Mouse (Mus musculus) megakaryocyte, embryonic 14.5 days (primary cell): ENCODE measurements around the gene Pik3c2a. TPM values are rescaled to one million over a fixed set of nuclear protein-coding genes. Genes with fewer than 3 reads are reported as not detected.

Experiments
- H3K27me3 ChIP-seq: replicated peaks from 2 replicates; pipeline ENCODE3; 2012; ENCODE audit warnings: inconsistent platforms
- H3K36me3 ChIP-seq: replicated peaks from 2 replicates; pipeline ENCODE3; 2012; ENCODE audit warnings: low read length, inconsistent platforms, mixed read lengths
- H3K4me1 ChIP-seq: 2 replicates; pipeline ENCODE4 v1.6.1; 2012; ENCODE audit warnings: inconsistent platforms
- H3K4me3 ChIP-seq: replicated peaks from 2 replicates; pipeline ENCODE3; 2012; ENCODE audit warnings: moderate library complexity, mild to moderate bottlenecking, inconsistent platforms
- H3K9me3 ChIP-seq: 2 replicates; pipeline ENCODE4 v1.6.1; 2012; ENCODE audit warnings: inconsistent platforms
- FLI1 ChIP-seq: IDR thresholded peaks from 2 replicates; pipeline ENCODE4 v1.6.1; 2012; ENCODE audit warnings: low read length, inconsistent platforms, mixed read lengths
- GATA1 ChIP-seq: IDR thresholded peaks from 3 replicates; pipeline ENCODE4 v1.6.1; 2012; ENCODE audit warnings: mixed read lengths, low read length, inconsistent platforms, borderline replicate concordance
- polyA plus RNA-seq: library from polyadenylated mRNA; stranded (reverse); fragments of >175 nt; gene quantifications from 2 replicates; pipeline ENCODE4 v1.2.3, GENCODE M21; 2012; ENCODE audit warnings: low replicate concordance; ENCODE audit not compliant: insufficient read depth

Gene Pik3c2a
- polyA plus RNA-seq = not detected in 2 replicates

GRCm38 (mm10) chr7:116443004-116443696 is at the start of gene Pik3c2a:
Pik3c2a (minus strand) TSS chr7:116443449.
- no peak for TF ChIP-seq GATA1
- no peak for TF ChIP-seq FLI1
- no peaks in the 10 kb centered on the region for H3K36me3 ChIP-seq
- peaks cover 61% of the 10 kb centered on the region for H3K27me3 ChIP-seq
- peaks cover 13% of the 10 kb centered on the region for H3K9me3 ChIP-seq
- H3K4me1 ChIP-seq = peaks cover 22% of the 10 kb centered on the region
- H3K4me3 ChIP-seq = peak within 1 kb of the TSS; percentile 93

- peaks cover 24% of the 10 kb centered on the region for H3K27me3 ChIP-seq
- TF ChIP-seq GATA1 (no peak), FLI1 (no peak)
- no peak overlapping the region for H3K4me3 ChIP-seq
- H3K4me1 ChIP-seq = peaks cover 18% of the 10 kb centered on the region
- H3K36me3 ChIP-seq = no peaks in the 10 kb centered on the region
- peaks cover 31% of the 10 kb centered on the region for H3K9me3 ChIP-seq
Measured at GRCm38 (mm10) chr7:116491113-116491512, 47.9 kb upstream of the Pik3c2a start.

- Histone ChIP-seq H3K9me3 (peaks cover 14% of the 10 kb centered on the region), H3K4me3 (no peak overlapping the region), H3K36me3 (no peaks in the 10 kb centered on the region), H3K27me3 (peaks cover 60% of the 10 kb centered on the region), H3K4me1 (peaks cover 16% of the 10 kb centered on the region)
- TF ChIP-seq GATA1 = no peak
Measured at GRCm38 (mm10) chr7:116485062-116485601, 41.9 kb upstream of the Pik3c2a start.

- peaks cover 17% of the 10 kb centered on the region for H3K9me3 ChIP-seq
- H3K36me3 ChIP-seq = no peaks in the 10 kb centered on the region
- peaks cover 68% of the 10 kb centered on the region for H3K27me3 ChIP-seq
- peak overlapping the region; percentile 34 for H3K4me3 ChIP-seq
- H3K4me1 ChIP-seq = peaks cover 16% of the 10 kb centered on the region
- TF ChIP-seq FLI1 (no peak), GATA1 (no peak)
Measured at GRCm38 (mm10) chr7:116484213-116484612, 41.0 kb upstream of the Pik3c2a start.

- no peaks in the 10 kb centered on the region for H3K36me3 ChIP-seq
- H3K4me3 ChIP-seq = no peak overlapping the region
- peaks cover 66% of the 10 kb centered on the region for H3K27me3 ChIP-seq
- peaks cover 16% of the 10 kb centered on the region for H3K4me1 ChIP-seq
- TF ChIP-seq GATA1 (no peak), FLI1 (no peak)
- peaks cover 13% of the 10 kb centered on the region for H3K9me3 ChIP-seq
Measured at GRCm38 (mm10) chr7:116483782-116484181, 40.5 kb upstream of the Pik3c2a start.

GRCm38 (mm10) chr7:116483106-116483505 is 39.9 kb upstream of the Pik3c2a start:
- TF ChIP-seq GATA1 = no peak
- TF ChIP-seq FLI1 = no peak
- H3K27me3 ChIP-seq = peaks cover 67% of the 10 kb centered on the region
- H3K4me1 ChIP-seq = peaks cover 16% of the 10 kb centered on the region
- H3K4me3 ChIP-seq = no peak overlapping the region
- peaks cover 7% of the 10 kb centered on the region for H3K9me3 ChIP-seq
- H3K36me3 ChIP-seq = no peaks in the 10 kb centered on the region

GRCm38 (mm10) chr7:116476264-116476663 is 33.0 kb upstream of the Pik3c2a start:
- H3K4me3 ChIP-seq = peak overlapping the region; percentile 7
- no peaks in the 10 kb centered on the region for H3K36me3 ChIP-seq
- TF ChIP-seq FLI1 = no peak
- TF ChIP-seq GATA1 = no peak
- no peaks in the 10 kb centered on the region for H3K4me1 ChIP-seq
- H3K27me3 ChIP-seq = peaks cover 33% of the 10 kb centered on the region
- peaks cover 5% of the 10 kb centered on the region; the same call in 1 of the 2 replicates for H3K9me3 ChIP-seq

GRCm38 (mm10) chr7:116475836-116476235 is 32.6 kb upstream of the Pik3c2a start:
- Histone ChIP-seq H3K9me3 (peaks cover 5% of the 10 kb centered on the region; the same call in 1 of the 2 replicates), H3K4me3 (no peak overlapping the region), H3K4me1 (no peaks in the 10 kb centered on the region), H3K27me3 (peaks cover 31% of the 10 kb centered on the region), H3K36me3 (no peaks in the 10 kb centered on the region)
- no peak for TF ChIP-seq FLI1
- TF ChIP-seq GATA1 = no peak

- Histone ChIP-seq H3K36me3 (no peaks in the 10 kb centered on the region), H3K9me3 (peaks cover 17% of the 10 kb centered on the region), H3K27me3 (peaks cover 21% of the 10 kb centered on the region), H3K4me1 (peaks cover 30% of the 10 kb centered on the region), H3K4me3 (no peak overlapping the region)
- TF ChIP-seq GATA1 (no peak), FLI1 (no peak)
Measured at GRCm38 (mm10) chr7:116462114-116462513, 18.9 kb upstream of the Pik3c2a start.

GRCm38 (mm10) chr7:116458985-116459441 is 15.8 kb upstream of the Pik3c2a start:
- Histone ChIP-seq H3K9me3 (peaks cover 17% of the 10 kb centered on the region), H3K4me1 (peaks cover 30% of the 10 kb centered on the region), H3K4me3 (peak overlapping the region; percentile 66), H3K36me3 (no peaks in the 10 kb centered on the region), H3K27me3 (peaks cover 35% of the 10 kb centered on the region)
- TF ChIP-seq GATA1 (no peak), FLI1 (no peak)

GRCm38 (mm10) chr7:116457391-116457790 is 14.1 kb upstream of the Pik3c2a start:
- no peaks in the 10 kb centered on the region for H3K36me3 ChIP-seq
- peaks cover 29% of the 10 kb centered on the region for H3K4me1 ChIP-seq
- H3K27me3 ChIP-seq = peaks cover 39% of the 10 kb centered on the region
- no peak overlapping the region for H3K4me3 ChIP-seq
- no peak for TF ChIP-seq FLI1
- no peak for TF ChIP-seq GATA1
- peaks cover 17% of the 10 kb centered on the region for H3K9me3 ChIP-seq
